Mouse (Mus musculus) skeletal muscle tissue, adult 2 months (tissue): ENCODE data around the gene Hacd2.

ENCODE experiments used
- DNase-seq: peaks from one replicate; pipeline ENCODE4 v3.0.0-alpha.2; 2012; ENCODE audit warnings: low read depth, low spot score

The Hacd2 gene

DNA sequence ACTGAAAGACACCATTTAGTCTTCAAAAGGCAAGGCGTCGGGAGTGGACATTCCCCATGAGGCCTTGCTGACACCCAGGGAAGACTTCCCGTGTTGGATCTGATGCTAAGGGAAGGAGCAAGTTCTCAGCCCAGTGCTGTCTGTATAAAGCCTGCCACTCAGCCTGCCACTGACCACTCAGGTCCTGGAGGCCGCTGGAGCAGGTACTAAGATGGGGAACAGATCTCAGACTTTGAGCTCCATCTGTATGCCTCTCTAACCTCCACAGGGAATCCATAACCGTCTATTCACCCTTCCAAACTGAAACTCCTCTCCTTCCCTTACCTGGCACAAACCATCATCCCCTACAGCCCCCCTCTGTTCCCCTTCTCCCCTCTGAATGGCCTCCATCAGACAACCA is 91.3 kb downstream of the Hacd2 start:
- no peak for DNase-seq

DNA sequence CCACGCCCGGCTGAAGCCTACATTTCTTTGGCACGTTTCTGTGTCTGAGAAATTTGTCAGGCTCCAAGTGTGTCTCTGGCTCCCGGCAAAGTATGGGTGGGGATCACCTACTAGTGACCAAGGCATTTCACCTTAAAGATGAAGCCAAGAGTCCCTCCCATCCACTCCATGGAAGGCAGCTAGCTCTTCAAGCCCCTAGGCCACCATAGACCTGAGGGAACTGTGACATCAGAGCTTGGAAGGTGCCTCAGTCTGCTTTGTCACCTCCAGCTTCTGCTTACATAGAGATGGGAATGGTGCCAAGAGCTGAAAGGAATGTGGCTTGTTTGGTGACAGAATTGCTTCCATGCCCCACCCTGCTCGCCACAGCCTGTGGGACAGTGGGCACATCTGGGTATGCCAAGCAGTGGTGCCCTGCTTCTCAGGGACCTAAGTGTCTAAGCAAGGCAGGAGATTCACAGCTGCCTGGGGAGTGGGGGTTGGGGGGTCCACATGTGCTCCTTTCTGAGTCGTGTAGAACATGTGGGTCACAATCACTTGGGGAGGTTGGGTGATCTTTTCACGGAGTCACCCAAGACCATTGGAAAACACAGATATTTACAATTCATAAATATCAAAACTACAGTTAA is 94.2 kb downstream of the Hacd2 start:
- DNase-seq = no peak

DNA sequence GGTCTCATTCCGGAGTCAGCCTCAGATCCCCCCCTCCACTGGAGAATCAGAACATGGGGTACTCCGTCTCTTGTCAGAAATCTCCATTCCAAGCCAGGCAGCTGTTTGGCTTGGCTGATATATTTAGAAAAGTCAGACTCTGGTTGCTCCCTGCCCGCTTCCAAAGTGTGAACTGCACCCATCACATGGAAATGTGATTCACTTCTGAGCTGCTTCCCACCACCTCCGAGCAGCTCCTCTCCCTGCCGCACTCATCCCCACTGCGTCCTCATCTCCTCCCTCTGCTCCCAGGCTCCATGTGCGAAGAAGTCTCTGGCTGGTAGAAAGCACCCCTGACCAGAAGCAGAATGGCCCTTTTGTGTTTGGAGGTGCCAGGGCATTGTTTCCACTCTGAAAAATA is 95.2 kb downstream of the Hacd2 start:
- no peak for DNase-seq

DNA sequence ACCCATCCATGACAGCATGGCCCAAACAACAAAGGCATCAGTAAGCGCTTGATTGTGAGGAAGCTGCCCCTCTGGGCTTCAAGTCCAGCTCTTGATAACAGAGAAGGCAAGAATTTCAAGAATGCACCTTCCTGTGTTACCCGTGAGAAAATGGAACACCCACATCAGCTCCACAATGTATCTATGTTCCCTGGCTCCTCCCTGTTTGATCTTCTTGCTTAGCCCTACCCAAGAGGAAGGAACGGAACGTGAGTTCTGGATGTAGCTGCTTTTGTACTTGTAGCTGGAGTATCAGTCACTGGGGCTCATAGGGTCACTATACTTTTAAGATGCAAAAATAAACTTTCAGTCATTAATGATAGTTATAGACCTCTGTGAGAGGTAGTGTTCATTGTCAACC is 98.4 kb downstream of the Hacd2 start:
- DNase-seq = no peak

DNA sequence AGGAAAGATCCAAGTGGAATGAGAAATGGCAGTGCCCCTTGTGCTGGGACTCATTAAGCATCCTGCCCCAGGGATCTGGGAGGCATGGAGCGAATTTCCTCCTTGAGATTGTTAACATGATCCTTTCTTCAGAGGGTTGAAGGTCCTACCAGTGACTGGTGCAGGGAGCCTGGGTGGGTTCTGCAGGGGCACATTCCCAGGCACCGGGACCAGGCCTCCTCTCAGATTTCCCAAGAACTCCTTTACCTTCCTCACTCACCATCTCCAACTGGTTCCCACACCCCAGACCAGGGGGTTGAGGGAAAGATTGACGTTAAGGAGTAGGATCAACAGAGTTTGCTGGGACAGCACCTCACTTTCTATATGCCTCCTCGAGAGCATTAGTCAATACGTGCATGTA is 105.0 kb downstream of the Hacd2 start:
- DNase-seq = no peak

DNA sequence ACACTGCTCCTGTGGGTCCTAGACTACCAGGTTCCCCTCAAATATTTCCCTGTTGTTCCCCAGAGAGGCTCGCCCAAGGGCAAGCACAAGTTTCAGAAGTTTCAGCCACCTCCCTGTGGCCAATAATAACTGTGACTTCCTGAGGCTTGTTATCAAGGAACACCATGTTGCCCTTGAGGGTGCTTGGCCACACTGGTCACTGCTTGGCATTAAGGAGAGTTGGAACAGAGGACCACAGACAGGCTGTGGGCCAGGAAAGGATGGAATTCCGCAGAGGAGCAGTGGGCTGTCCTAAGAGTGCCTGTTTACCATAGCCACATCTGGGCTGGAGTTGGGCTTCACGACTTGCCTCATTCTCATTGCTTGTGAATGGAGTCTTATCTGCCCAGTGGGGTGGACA is 107.9 kb downstream of the Hacd2 start:
- DNase-seq = no peak

DNA sequence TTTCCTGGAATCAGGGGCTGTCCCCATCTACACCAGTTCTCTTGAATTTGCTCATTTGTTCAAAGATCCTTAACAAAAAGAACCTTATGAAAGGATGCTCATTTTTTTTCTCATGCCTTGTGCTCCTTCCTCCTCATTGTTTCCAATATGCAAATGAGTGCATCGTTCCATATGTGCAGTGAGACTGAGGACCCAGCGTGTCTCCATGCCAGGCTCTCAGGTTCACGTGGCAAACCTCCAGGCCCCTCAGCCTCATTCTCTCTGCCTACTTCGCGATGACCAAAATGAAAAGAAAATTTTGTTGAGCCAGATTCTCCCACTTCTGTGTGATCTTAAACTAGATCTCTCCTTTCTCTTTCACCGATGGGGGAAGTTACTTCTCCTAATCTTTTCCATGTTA is 117.2 kb downstream of the Hacd2 start:
- DNase-seq = no peak

DNA sequence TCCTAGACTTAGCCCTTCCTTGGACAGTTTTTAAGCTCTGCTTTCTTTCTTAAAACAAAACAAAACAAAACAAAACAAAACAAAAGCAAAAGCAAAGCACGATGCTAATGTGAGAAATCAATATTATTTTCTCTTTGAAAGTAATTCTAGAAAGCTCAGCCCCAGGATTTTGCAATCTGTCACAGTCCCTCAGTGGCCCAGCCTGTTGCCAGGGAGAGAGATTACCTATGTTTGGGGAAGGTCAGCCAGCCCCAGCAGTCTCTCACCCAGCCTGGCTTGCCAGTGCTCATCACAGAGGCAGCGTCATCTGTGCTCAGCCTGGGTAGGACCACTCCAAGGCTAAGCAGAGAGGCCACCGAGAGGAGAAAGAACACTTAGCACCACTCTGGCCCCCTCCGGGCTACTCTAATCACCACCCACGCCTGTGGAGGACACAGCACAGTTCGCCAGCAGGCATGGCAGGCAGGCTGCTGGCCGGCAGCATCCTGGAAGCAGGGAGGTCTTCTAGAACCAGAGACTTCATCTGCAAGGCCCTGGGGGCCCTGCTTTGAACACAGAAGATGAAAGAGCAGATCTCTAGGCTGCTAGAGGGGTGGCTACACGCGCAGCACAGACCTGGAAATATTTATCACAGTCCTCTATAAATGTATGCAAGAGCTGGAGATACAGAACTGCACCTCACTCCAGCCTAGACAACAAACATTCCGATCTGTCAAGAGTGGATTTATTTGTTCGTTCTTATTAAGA is 117.8 kb downstream of the Hacd2 start:
- DNase-seq = no peak

DNA sequence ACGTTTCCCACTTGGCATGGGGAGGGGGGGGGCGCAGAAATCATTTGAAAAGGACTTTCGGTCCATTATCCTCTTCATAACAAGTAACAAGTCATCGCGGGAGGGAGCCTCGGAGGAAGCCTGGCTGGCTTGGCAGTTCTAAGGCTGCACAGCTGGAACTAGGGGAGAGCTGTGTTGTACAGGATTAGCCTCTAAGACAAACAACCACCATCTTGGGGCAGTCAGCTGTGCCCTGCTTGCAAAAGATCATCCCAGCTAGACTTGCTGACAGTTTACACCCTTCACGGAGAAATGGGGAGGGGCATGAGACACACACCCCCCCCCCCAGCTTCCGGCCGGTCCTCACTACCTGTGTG is 118.4 kb downstream of the Hacd2 start:
- DNase-seq = no peak

DNA sequence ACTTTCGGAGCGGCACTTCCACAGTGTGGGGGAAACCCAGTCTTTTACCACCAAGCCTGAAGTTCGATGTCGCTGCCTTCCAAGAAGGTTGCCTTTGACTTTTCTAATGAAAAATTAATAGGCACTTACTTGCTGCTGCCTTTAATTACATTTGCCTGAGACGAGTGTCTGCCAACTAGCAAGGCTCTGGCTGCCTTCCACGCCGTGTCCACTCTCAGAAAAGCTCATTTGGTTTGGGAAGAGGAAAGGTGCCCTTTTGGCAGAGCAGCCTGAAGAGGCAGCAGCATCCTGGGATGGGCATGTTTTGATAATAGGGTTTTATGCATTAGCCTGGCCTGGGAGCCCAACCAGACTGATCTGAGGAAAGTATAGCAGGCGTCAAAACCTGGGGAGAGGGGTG is 119.6 kb downstream of the Hacd2 start:
- DNase-seq = no peak

DNA sequence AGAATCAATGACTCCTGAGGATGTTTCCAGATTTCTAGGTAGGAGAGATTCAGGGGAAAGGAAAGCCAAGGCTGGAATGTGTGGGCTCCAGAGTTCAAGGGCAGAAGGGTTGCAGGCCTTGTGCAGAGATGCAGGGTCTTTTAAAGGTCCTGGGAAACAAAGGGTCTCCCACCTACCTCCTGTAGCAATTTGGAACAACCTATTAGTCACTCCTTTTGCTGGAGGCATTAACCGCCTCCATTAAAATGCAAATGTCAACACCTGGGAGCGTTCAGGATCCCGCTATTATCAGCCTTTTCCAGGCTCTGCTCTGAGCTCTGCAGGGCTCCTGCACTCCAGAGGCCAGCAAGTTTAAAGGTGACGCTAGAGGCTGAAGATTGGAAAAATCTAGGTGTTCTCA is 123.9 kb downstream of the Hacd2 start:
- no peak for DNase-seq

DNA sequence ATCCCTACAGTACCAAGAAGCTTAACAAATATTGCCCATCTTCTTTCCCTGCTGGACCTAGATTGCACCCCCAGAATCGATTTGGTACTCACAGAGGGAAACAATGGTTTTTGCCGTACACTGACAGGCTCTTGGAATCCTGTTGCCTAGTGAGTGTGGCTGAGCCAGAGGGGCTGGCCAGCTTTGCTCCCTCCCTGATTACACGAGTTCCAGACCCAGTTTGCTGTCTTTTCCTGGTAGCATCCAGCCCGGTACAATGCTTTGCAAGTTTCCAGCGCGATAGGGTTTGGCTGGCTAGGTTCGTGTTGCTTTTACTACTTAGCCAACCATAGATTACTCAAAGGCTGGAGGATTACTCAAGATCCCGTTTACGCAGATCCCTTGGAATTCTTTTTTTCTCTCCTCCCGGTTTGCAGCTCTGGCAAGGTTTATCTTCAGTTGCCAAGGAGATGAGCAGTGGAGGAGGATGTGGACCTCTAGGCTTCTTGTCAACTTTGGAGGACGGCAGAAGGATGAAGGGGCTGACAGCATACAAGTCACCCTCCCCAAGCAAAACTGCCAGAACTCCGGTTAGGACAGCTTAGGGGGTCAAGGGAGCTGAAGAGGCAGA is 131.0 kb downstream of the Hacd2 start:
- DNase-seq = no peak

DNA sequence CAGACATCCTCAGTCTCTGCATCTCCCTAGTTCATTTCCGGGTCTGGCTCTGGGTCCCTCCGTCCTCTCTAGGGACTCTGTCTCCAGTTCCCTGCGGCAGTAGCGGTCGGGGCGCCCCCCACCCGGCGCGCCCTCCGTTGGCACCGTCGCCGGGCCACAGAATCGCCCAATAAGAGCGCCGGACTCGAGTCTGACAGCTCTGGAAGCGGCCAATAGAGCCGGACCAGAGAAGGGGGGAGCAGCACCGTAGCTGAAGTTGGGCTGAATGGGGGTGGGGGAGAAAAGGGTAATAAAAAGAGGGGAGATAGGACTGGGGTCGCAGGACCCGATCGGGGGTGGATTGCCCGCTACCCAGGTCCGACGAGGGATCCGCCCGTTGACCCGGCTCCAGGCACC is 132.0 kb downstream of the Hacd2 start:
- DNase-seq = no peak

DNA sequence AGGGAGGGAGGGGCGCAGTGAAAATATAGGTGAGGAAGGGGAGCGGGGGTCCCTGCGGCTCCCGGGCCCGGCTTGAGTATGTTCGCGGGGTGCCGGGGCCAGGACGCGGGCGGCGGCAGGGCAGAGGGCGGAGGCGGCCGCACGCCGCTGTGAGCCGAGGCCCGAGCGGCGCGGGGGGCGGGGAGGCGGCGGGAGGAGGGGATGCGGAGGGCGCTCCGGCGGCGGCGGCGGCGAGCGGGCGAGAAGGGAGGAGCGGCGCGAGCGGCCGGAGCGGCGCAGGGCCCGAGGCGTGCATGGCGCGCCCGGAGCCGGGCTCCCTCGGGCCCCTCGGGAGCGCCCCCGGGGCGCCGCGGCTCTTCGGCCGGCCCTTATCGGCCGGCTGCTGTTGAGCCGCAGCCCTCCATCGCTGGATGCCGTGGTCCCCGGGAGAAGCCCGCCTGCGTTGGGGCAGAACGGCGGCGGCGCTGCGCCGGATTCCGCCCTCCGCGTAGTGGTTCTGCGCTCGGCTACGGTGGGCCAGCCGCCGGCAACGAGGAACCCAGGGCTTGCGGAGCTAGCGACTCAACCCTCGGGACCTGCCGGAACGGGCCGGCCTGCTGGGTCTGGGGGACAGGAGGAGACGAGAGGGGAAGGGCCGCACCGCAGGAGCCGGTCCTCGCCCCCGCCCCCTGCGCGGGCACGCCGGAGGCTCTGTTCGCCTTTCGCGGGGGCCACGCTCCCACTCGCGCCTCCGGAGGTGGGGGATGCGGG is 132.6 kb downstream of the Hacd2 start, which contains the start of gene Adcy5:
TSS of gene Adcy5 (plus strand) at position 237 of the 750 bp plus-strand sequence.
- no peak for DNase-seq

DNA sequence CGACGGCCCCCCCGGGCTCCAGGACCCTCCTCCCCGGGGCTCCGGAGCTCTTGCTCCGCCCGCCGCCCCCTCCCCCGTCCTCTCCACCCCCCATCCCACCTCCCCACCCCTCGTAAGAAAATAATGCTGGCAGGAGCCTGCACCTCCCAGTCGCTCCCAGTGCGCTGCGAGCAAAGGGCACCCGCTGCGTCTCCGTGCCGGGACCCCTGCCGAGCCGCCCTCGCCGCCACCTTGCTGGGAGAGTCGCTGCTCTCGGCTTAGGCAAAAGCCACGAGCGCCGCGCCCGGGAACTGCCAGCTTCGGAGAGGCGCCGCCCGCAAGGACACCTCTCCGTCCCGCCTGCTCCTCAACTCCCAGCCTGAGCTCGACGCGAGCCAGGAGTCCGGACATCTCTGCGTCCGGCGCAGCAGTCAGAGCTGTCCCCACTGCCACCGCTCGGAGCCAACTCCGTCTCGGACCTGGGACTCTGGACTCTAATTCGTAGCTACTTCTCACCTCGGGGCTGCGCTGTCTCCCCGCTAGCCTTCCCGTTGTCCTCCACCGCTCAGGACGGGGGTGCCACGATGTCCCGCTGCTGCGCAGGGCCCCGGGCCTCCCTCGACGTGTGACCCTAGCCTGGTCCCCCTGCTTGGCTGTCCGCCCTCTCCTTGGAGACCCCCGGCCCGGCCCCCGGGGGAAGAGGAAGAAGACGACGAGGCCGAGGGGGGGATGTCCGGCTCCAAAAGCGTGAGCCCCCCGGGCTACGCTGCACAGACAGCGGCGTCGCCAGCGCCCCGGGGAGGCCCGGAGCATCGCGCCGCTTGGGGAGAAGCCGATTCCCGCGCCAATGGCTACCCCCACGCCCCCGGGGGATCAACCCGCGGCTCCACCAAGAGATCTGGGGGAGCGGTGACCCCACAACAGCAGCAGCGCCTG is 133.4 kb downstream of the Hacd2 start:
- DNase-seq = no peak

DNA sequence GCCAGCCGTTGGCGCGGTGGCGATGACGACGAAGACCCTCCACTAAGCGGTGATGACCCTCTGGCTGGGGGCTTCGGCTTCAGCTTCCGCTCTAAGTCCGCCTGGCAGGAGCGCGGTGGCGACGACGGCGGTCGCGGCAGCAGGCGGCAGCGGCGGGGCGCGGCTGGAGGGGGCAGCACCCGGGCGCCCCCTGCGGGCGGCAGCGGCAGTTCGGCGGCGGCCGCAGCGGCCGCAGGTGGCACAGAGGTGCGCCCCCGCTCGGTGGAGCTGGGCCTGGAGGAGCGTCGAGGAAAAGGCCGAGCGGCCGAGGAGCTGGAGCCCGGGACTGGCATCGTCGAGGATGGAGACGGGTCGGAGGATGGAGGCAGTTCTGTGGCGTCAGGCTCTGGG is 134.1 kb downstream of the Hacd2 start:
- no peak for DNase-seq

DNA sequence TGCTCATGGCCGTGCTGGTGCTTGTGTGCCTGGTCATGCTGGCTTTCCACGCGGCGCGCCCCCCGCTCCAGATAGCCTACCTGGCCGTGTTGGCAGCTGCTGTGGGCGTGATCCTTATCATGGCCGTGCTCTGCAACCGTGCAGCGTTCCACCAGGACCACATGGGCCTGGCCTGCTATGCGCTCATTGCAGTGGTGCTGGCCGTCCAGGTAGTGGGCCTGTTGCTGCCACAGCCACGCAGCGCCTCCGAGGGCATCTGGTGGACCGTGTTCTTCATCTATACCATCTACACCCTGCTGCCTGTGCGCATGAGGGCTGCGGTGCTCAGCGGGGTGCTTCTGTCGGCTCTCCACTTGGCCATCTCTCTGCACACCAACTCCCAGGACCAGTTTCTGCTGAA is 134.6 kb downstream of the Hacd2 start:
- DNase-seq = no peak
